Mouse (Mus musculus) embryo, embryonic 11.5 days (tissue): ENCODE data around the gene Filip1l.

ENCODE experiments used
- DNase-seq: peaks from one replicate; pipeline ENCODE4 v3.0.0-alpha.2; 2012; ENCODE audit warnings: low read depth, low spot score

Gene Filip1l

GRCm38 (mm10) chr16:57528457-57528856, 175.6 kb downstream of the Filip1l start:
- DNase-seq: no peak

GRCm38 (mm10) chr16:57530547-57530946, 177.7 kb downstream of the Filip1l start:
- no peak for DNase-seq

- peak; percentile 34 for DNase-seq
Observed at GRCm38 (mm10) chr16:57532081-57532493, 179.2 kb downstream of the Filip1l start.

GRCm38 (mm10) chr16:57534365-57534764, 181.5 kb downstream of the Filip1l start:
- no peak for DNase-seq

- DNase-seq: no peak
Observed at GRCm38 (mm10) chr16:57534811-57535210, 181.9 kb downstream of the Filip1l start.

- DNase-seq: no peak
Observed at GRCm38 (mm10) chr16:57536511-57536910, 183.6 kb downstream of the Filip1l start.

- no peak for DNase-seq
Observed at GRCm38 (mm10) chr16:57543243-57543642, 190.3 kb downstream of the Filip1l start.

- DNase-seq: no peak
Observed at GRCm38 (mm10) chr16:57544441-57544840, 191.5 kb downstream of the Filip1l start.

- no peak for DNase-seq
Observed at GRCm38 (mm10) chr16:57546355-57546754, 193.5 kb downstream of the Filip1l start.

- no peak for DNase-seq
Observed at GRCm38 (mm10) chr16:57548608-57549007, 195.7 kb downstream of the Filip1l start.

- peak; percentile 69 for DNase-seq
Observed at GRCm38 (mm10) chr16:57549061-57550037, 196.5 kb downstream of the Filip1l start.

GRCm38 (mm10) chr16:57550088-57550487, 197.2 kb downstream of the Filip1l start:
- no peak for DNase-seq

GRCm38 (mm10) chr16:57550817-57551216, 197.9 kb downstream of the Filip1l start:
- DNase-seq: no peak

GRCm38 (mm10) chr16:57551617-57552016, 198.7 kb downstream of the Filip1l start:
- no peak for DNase-seq

GRCm38 (mm10) chr16:57552709-57553108, 199.8 kb downstream of the Filip1l start:
- DNase-seq: no peak

GRCm38 (mm10) chr16:57553235-57553634, 200.3 kb downstream of the Filip1l start:
- no peak for DNase-seq

GRCm38 (mm10) chr16:57554886-57555400, 202.1 kb downstream of the Filip1l start:
- no peak for DNase-seq

GRCm38 (mm10) chr16:57555667-57556066, 202.8 kb downstream of the Filip1l start:
- no peak for DNase-seq

- DNase-seq: no peak
Observed at GRCm38 (mm10) chr16:57556244-57556643, 203.4 kb downstream of the Filip1l start.

- DNase-seq: no peak
Observed at GRCm38 (mm10) chr16:57558258-57558657, 205.4 kb downstream of the Filip1l start.

- DNase-seq: no peak
Observed at GRCm38 (mm10) chr16:57560185-57560584, 207.3 kb downstream of the Filip1l start.

- DNase-seq: no peak
Observed at GRCm38 (mm10) chr16:57563453-57563852, 210.6 kb downstream of the Filip1l start.

GRCm38 (mm10) chr16:57564807-57565206, 211.9 kb downstream of the Filip1l start:
- no peak for DNase-seq
